8 mouse cellular contexts compared by ENCODE assay signal in the genomic region with DNA sequence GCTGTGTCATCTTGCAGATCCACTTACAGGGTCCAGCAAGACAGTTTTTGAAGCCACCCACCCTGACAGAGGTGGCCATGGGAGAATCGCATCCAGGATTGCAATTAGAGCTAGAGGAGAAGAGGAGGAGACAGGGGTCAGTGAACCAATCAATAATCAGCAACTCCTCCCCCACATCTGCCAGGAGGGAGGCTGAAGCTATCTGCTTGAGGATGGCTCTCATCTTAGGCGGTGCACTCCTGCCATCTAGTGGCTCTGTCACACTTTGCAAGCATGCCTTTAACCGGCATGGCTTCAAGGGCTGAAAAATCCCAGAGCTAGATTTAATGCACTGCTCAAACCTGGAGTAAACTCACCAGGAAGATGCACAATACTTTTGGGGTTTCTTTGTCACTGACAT.
DNase-seq lines count a peak whose midpoint lies in the region; ATAC-seq lines count a peak whose summit lies in the region.

No protein-coding gene starts in this region.

- H3K36me3 ChIP-seq in hindbrain, embryonic 14.5 days (replicated peaks; ENCODE audit: control insufficient read depth, insufficient read depth), result no peaks in the 10 kb centered on the region

- no peak overlapping the region for H3K4me3 ChIP-seq in hindbrain, embryonic 14.5 days (replicated peaks; ENCODE audit: low read length)

- H3K27ac ChIP-seq in hindbrain, embryonic 14.5 days, result peak overlapping the region; percentile 3; the same call in 1 of the 2 replicates

- peak; percentile 69 for DNase-seq in MN1 (ENCODE audit: low spot score)
- DNase-seq in cerebellum, adult 18-20 months, result peak; percentile 89
- DNase-seq in hindbrain, embryonic 14.5 days (ENCODE audit: low spot score), result peak; percentile 96
- DNase-seq in layer of hippocampus, postnatal 14 days (ENCODE audit: low spot score in 2 of 2), result peak; percentile 88 to 92
- peak; percentile 77 for DNase-seq in lung, postnatal 36 days
- DNase-seq in right cerebral cortex, adult 2 months (ENCODE audit: low spot score in 2 of 2), result peak; percentile 89 to 92
- DNase-seq in urinary bladder, postnatal 4 days (ENCODE audit: low spot score in 2 of 2), result peak; percentile 49 to 67

- H3K9ac ChIP-seq in hindbrain, embryonic 14.5 days, result no peak overlapping the region

- peak; percentile 98 for ATAC-seq in frontal cortex, adult (ENCODE audit: low TSS enrichment)
- ATAC-seq in hindbrain, embryonic 14.5 days (ENCODE audit: low FRiP score), result peak; percentile 91

- H3K4me1 ChIP-seq in hindbrain, embryonic 14.5 days (replicated peaks; ENCODE audit: control insufficient read depth, insufficient read depth, low read length), result peaks cover 7% of the 10 kb centered on the region; the same call in 1 of the 2 replicates

- H3K4me2 ChIP-seq in hindbrain, embryonic 14.5 days (replicated peaks), result peak overlapping the region; percentile 8; the same call in 1 of the 2 replicates

- no peaks in the 10 kb centered on the region for H3K9me3 ChIP-seq in hindbrain, embryonic 14.5 days (ENCODE audit: control insufficient read depth, low read length)

- WGBS in hindbrain, embryonic 14.5 days, result 0% methylated on average over 3 of the region's 3 CpGs

- H3K27me3 ChIP-seq in hindbrain, embryonic 14.5 days (ENCODE audit: control insufficient read depth, insufficient read depth, low read length), result no peaks in the 10 kb centered on the region
